10 mouse cellular contexts compared by ENCODE assay signal in genomic region chr15:9120081-9120480, GRCm38 (mm10). TPM values are rescaled to one million over a fixed set of nuclear protein-coding genes. Genes with fewer than 3 reads are reported as not detected.
DNase-seq lines count a peak whose midpoint lies in the region; TF ChIP-seq lines count a peak whose summit lies in the region.
"Had no signal": no experiment of that assay in that cellular context is flagged by ENCODE, and none has a peak within 500 bp of the region (broad histone marks: within the 10 kb centered on the region; RNA-seq: fewer than 3 reads in every experiment).

No protein-coding gene starts in this region.

- no peaks in the 10 kb centered on the region for H3K27me3 ChIP-seq in spleen, adult 2 months (ENCODE audit: control insufficient read depth, insufficient read depth, low read length)
- H3K27me3 ChIP-seq: embryonic facial prominence, embryonic 15.5 days; limb, embryonic 15.5 days had no signal

- peak; percentile 84; the same call in 1 of the 2 replicates for TF ChIP-seq CTCF in spleen, adult 2 months (IDR thresholded peaks at IDR 0.05; ENCODE audit: extremely low read depth, insufficient read depth, insufficient read length, insufficient replicate concordance)

- H3K36me3 ChIP-seq in spleen, adult 2 months (ENCODE audit: control insufficient read depth, insufficient read depth, low read length): peaks cover 9% of the 10 kb centered on the region

- intact Hi-C loops in heart, postnatal 36 days (cut with DNase I): loop anchor here (5.0 kb wide), 2 partner anchors 42 to 62 kb away; no protein-coding TSS in a partner anchor

- no peaks in the 10 kb centered on the region for H3K4me1 ChIP-seq in spleen, adult 2 months (ENCODE audit: control insufficient read depth, insufficient read depth, insufficient read length)
- H3K4me1 ChIP-seq: embryonic facial prominence, embryonic 15.5 days; limb, embryonic 15.5 days had no signal

- 96% methylated on average over 2 of the region's 2 CpGs for WGBS in spleen, adult 2 months

- DNase-seq in left cerebral cortex, adult 18-20 months (ENCODE audit: low spot score in 2 of 2): peak; percentile 46 to 55
- no peak for DNase-seq in left cerebral cortex, adult 8-10 months (ENCODE audit: low spot score in 2 of 2)
- peak; percentile 22 for DNase-seq in T-cell, adult 2 months (ENCODE audit: low spot score)
- DNase-seq in cerebellum, postnatal 25 days: peak; percentile 50 to 61
- peak; percentile 40 for DNase-seq in heart, postnatal 36 days
- DNase-seq in layer of hippocampus, postnatal 10 days (ENCODE audit: low spot score in 2 of 2): peak; percentile 58 to 68
- peak; percentile 66 for DNase-seq in mesoderm, embryonic 11.5 days (ENCODE audit: low read depth, low spot score)
- peak in 1 of 2 experiments; percentile 23 for DNase-seq in spleen, adult 2 months (ENCODE audit: low read depth in 1 of 2, low spot score in 2 of 2)

- H3K27ac ChIP-seq in spleen, adult 2 months (ENCODE audit: insufficient read depth, low read length): no peak overlapping the region
- H3K27ac ChIP-seq: embryonic facial prominence, embryonic 15.5 days; limb, embryonic 15.5 days had no signal

- TF ChIP-seq POLR2A in spleen, adult 2 months (IDR thresholded peaks at IDR 0.05; ENCODE audit: low read depth, low read length): no peak

- no peak overlapping the region for H3K4me3 ChIP-seq in spleen, adult 2 months (ENCODE audit: extremely low read depth, insufficient read depth, insufficient read length)
- H3K4me3 ChIP-seq: embryonic facial prominence, embryonic 15.5 days; limb, embryonic 15.5 days had no signal

RNA-seq across cellular contexts. Expression of gene Lmbrd2, which starts 20.3 kb away (rescaled TPM):
- 10 to 100 TPM; 68.9 to 71.6 TPM for total RNA-seq in left cerebral cortex, adult 18-20 months (2021)
- total RNA-seq in left cerebral cortex, adult 8-10 months (2022): 10 to 100 TPM; 57.1 to 73.0 (median 65.9) TPM
- 10 to 100 TPM; 11.7 to 12.8 TPM for total RNA-seq in heart, postnatal 36 days (2021)
- 10 to 100 TPM; 55.0 to 58.0 TPM for total RNA-seq in layer of hippocampus, postnatal 10 days (2021)
- 5.4 and 5.6 TPM in 2 replicates for polyA plus RNA-seq in spleen, adult 2 months (2012; rRNA removed)

RNA-seq across cellular contexts. Expression of gene Skp2, which starts 35.1 kb away (rescaled TPM):
- total RNA-seq in left cerebral cortex, adult 18-20 months (2021): 1 to 10 TPM; 4.8 to 5.1 TPM
- 1 to 10 TPM; 3.3 to 6.2 (median 5.1) TPM for total RNA-seq in left cerebral cortex, adult 8-10 months (2022)
- under 1 TPM; 0.73 to 0.86 TPM for total RNA-seq in heart, postnatal 36 days (2021)
- 1 to 10 TPM; 7.2 to 7.5 TPM for total RNA-seq in layer of hippocampus, postnatal 10 days (2021)
- 2.5 TPM in 2 replicates for polyA plus RNA-seq in spleen, adult 2 months (2012; rRNA removed)

RNA-seq across cellular contexts. Expression of gene Nadk2, which starts 49.0 kb away (rescaled TPM):
- total RNA-seq in left cerebral cortex, adult 18-20 months (2021): 10 to 100 TPM; 45.1 to 47.7 TPM
- total RNA-seq in left cerebral cortex, adult 8-10 months (2022): 10 to 100 TPM; 47.5 to 65.3 (median 51.6) TPM
- 10 to 100 TPM; 67.0 to 76.8 TPM for total RNA-seq in heart, postnatal 36 days (2021)
- 10 to 100 TPM; 46.8 to 50.0 TPM for total RNA-seq in layer of hippocampus, postnatal 10 days (2021)
- 11.6 and 12.9 TPM in 2 replicates for polyA plus RNA-seq in spleen, adult 2 months (2012; rRNA removed)

Comparison
In these comparisons a context has a peak if more than half of its experiments do, and no peak if none do; other contexts are left out.
1. DNase-seq: peak in left cerebral cortex, adult 18-20 months (2 of 2), T-cell, adult 2 months (single experiment), cerebellum, postnatal 25 days (2 of 2), heart, postnatal 36 days (2 of 2), layer of hippocampus, postnatal 10 days (2 of 2) and mesoderm, embryonic 11.5 days (single experiment); none in left cerebral cortex, adult 8-10 months (0 of 2).
2. RNA of gene Lmbrd2, which starts 20.3 kb away (total RNA-seq): 68.9 to 71.6 TPM in left cerebral cortex, adult 18-20 months, 57.1 to 73.0 TPM in left cerebral cortex, adult 8-10 months and 55.0 to 58.0 TPM in layer of hippocampus, postnatal 10 days; 11.7 to 12.8 TPM in heart, postnatal 36 days; every median in the first group is over 4 times any median in the second.